Mouse (Mus musculus) kidney, adult 2 months (tissue): Measurements from ENCODE around the gene Cep131.

Experiments used
- CTCF ChIP-seq: fragments of 200-500 bp; conservative IDR thresholded peaks from 2 replicates; pipeline ENCODE4 v1.5.1; 2011; ENCODE audit warnings: low read depth, mild to moderate bottlenecking, control low read depth, low read length, moderate library complexity, mixed read lengths; ENCODE audit not compliant: insufficient read depth, insufficient read length
- POLR2A ChIP-seq: fragments of 200-500 bp; IDR thresholded peaks from one replicate; pipeline ENCODE4 v1.6.1; 2011; ENCODE audit warnings: low read depth, low read length, control low read depth

DNA sequence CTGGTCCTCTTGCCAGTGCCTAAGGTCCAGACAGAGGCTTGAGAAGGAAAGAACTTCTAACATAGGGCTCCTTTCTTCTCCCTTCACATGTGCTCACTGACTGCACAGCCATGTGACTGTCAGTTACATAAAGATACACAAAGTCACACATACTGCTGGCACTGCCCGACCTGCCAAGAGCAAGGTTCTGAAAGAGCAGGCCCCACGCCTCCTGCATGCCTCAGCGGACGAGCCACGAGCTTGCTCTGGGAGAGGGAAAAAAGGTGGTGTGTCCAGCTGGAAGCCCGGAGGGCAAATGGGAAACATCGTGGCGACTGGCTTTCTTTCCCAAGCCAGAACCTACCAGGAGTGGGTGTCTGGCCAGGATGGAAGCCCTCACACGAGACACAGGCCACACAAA lies 21.2 kb upstream of the Cep131 start:
- TF ChIP-seq CTCF (no peak), POLR2A (no peak)
